Mouse (Mus musculus): ENCODE results near the gene Adcy2. TPM values are rescaled to one million over a fixed set of nuclear protein-coding genes. Genes with fewer than 3 reads are reported as not detected.

Gene Adcy2
- polyA plus RNA-seq, 1 experiment from 2014 or later, result 1.4 TPM

GRCm38 (mm10) chr13:68577945-68578344 is 421.4 kb downstream of the Adcy2 start:
- DNase-seq (ENCODE audit: low spot score, missing footprints), result peak; percentile 31
- Histone ChIP-seq H3K4me3 (ENCODE audit: low read depth, low read length) (no peak overlapping the region), H3K27me3 (ENCODE audit: control insufficient read depth, insufficient read depth, low read length) (no peaks in the 10 kb centered on the region), H3K27ac (ENCODE audit: low read depth, low read length) (no peak overlapping the region), H3K4me2 (no peak overlapping the region), H3K36me3 (ENCODE audit: control insufficient read depth, insufficient read depth, low read length) (peaks cover 12% of the 10 kb centered on the region), H3K9me3 (ENCODE audit: control insufficient read depth, low read length) (no peaks in the 10 kb centered on the region), H3K4me1 (ENCODE audit: control insufficient read depth, insufficient read depth, low read length) (peaks cover 3% of the 10 kb centered on the region), H3K9ac (ENCODE audit: low read length) (no peak overlapping the region)
- no peak for ATAC-seq (ENCODE audit: low FRiP score)
- 95% methylated on average over 7 of the region's 7 CpGs for WGBS

- DNase-seq (ENCODE audit: low spot score, missing footprints), result peak; percentile 47
- Histone ChIP-seq H3K4me2 (no peak overlapping the region), H3K9ac (ENCODE audit: low read length) (no peak overlapping the region), H3K9me3 (ENCODE audit: control insufficient read depth, low read length) (no peaks in the 10 kb centered on the region), H3K4me3 (ENCODE audit: low read depth, low read length) (no peak overlapping the region), H3K27me3 (ENCODE audit: control insufficient read depth, insufficient read depth, low read length) (no peaks in the 10 kb centered on the region), H3K4me1 (ENCODE audit: control insufficient read depth, insufficient read depth, low read length) (no peaks in the 10 kb centered on the region), H3K36me3 (ENCODE audit: control insufficient read depth, insufficient read depth, low read length) (peaks cover 18% of the 10 kb centered on the region), H3K27ac (ENCODE audit: low read depth, low read length) (no peak overlapping the region)
- ATAC-seq (ENCODE audit: low FRiP score), result no peak
- WGBS, result 88% methylated on average over 4 of the region's 4 CpGs
Measured at GRCm38 (mm10) chr13:68574398-68574797, 424.9 kb downstream of the Adcy2 start.

GRCm38 (mm10) chr13:68572966-68573913 is 426.1 kb downstream of the Adcy2 start:
- peaks cover 21% of the 10 kb centered on the region for H3K36me3 ChIP-seq (ENCODE audit: control insufficient read depth, insufficient read depth, low read length)
- H3K4me3 ChIP-seq (ENCODE audit: low read depth, low read length), result no peak overlapping the region
- H3K27ac ChIP-seq (ENCODE audit: low read depth, low read length), result no peak overlapping the region
- ATAC-seq (ENCODE audit: low FRiP score) (peak; percentile 45; the same call in 1 of the 2 replicates), DNase-seq (ENCODE audit: low spot score, missing footprints) (peak; percentile 83)
- no peak overlapping the region for H3K9ac ChIP-seq (ENCODE audit: low read length)
- H3K4me1 ChIP-seq (ENCODE audit: control insufficient read depth, insufficient read depth, low read length), result no peaks in the 10 kb centered on the region
- no peaks in the 10 kb centered on the region for H3K27me3 ChIP-seq (ENCODE audit: control insufficient read depth, insufficient read depth, low read length)
- no peaks in the 10 kb centered on the region for H3K9me3 ChIP-seq (ENCODE audit: control insufficient read depth, low read length)
- H3K4me2 ChIP-seq, result no peak overlapping the region
- 68% methylated on average over 10 of the region's 10 CpGs for WGBS

GRCm38 (mm10) chr13:68572247-68572646 is 427.1 kb downstream of the Adcy2 start:
- no peak for ATAC-seq (ENCODE audit: low FRiP score)
- Histone ChIP-seq H3K4me2 (no peak overlapping the region), H3K27ac (ENCODE audit: low read depth, low read length) (no peak overlapping the region), H3K9me3 (ENCODE audit: control insufficient read depth, low read length) (no peaks in the 10 kb centered on the region), H3K27me3 (ENCODE audit: control insufficient read depth, insufficient read depth, low read length) (no peaks in the 10 kb centered on the region), H3K4me3 (ENCODE audit: low read depth, low read length) (no peak overlapping the region), H3K4me1 (ENCODE audit: control insufficient read depth, insufficient read depth, low read length) (no peaks in the 10 kb centered on the region), H3K9ac (ENCODE audit: low read length) (no peak overlapping the region), H3K36me3 (ENCODE audit: control insufficient read depth, insufficient read depth, low read length) (peaks cover 16% of the 10 kb centered on the region)
- DNase-seq (ENCODE audit: low spot score, missing footprints), result no peak
- 93% methylated on average over 19 of the region's 19 CpGs for WGBS
